Comparison of ENCODE assay signal across 8 mouse cellular contexts in the genomic region with DNA sequence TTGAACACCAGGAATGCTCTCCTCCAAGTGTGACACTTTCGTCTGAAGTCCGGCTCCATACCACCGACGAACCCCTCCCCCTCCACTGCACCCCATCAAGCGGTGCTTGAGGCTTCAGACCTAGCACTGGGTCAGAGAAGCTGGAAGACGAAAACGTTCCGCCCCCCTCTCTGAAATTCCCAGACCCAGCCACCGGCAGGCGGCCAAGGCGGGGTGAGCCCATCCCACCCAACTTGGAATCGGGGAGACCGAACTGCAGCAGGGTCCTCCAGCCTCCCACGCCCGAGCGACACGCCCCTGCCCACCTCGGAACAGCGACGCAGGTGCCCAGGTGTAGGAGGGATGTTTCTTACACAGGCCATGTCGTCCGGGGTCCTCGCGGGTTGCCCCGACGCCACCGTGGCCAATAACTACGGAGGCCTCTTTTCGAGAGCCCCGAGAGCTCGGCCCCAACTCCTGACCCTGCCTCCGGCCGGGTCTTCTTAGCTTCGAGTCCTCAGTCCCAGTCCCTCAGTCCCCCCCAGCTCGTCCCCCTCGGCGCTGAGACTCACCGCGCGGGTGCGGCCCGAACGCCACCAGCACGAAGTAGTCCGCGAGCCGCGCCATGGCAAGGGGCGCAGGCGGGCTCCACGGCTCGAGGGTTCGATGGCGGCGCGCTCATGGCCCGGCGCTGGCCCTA. TPM values are rescaled to one million over a fixed set of nuclear protein-coding genes. Genes with fewer than 3 reads are reported as not detected.
A peak's percentile ranks its signal among the peaks of the same experiment; 100 is the strongest.
DNase-seq lines count a peak whose midpoint lies in the region; ATAC-seq and TF ChIP-seq lines count a peak whose summit lies in the region.

No protein-coding gene starts in this region.

- under 1% methylated on average over 58 of the region's 58 CpGs for WGBS in forebrain, embryonic 10.5 days
- under 1% methylated on average over 57 of the region's 58 CpGs for WGBS in intestine, postnatal 0 days
- under 1% methylated on average over 55 of the region's 58 CpGs for WGBS in lung, embryonic 16.5 days
- WGBS in stomach, embryonic 15.5 days = under 1% methylated on average over 58 of the region's 58 CpGs

- TF ChIP-seq POLR2A in brain, embryonic 14.5 days (IDR thresholded peaks at IDR 0.05; ENCODE audit: borderline replicate concordance, extremely low read depth, insufficient read depth, insufficient read length, poor library complexity, severe bottlenecking) = no peak

- peak overlapping the region; percentile 92 for H3K9ac ChIP-seq in intestine, postnatal 0 days (ENCODE audit: low read depth, low read length)
- peak overlapping the region; percentile 94 for H3K9ac ChIP-seq in lung, embryonic 16.5 days (ENCODE audit: low read length)
- H3K9ac ChIP-seq in stomach, embryonic 15.5 days = peak overlapping the region; percentile 87

- H3K4me1 ChIP-seq in forebrain, embryonic 10.5 days = peaks cover 33% of the 10 kb centered on the region
- peaks cover 6% of the 10 kb centered on the region; the same call in 1 of the 2 replicates for H3K4me1 ChIP-seq in intestine, postnatal 0 days (replicated peaks; ENCODE audit: control insufficient read depth, insufficient read depth, low read length)
- peaks cover 16% of the 10 kb centered on the region for H3K4me1 ChIP-seq in lung, embryonic 16.5 days (replicated peaks; ENCODE audit: control insufficient read depth, insufficient read depth, low read length)
- peaks cover 20% of the 10 kb centered on the region for H3K4me1 ChIP-seq in stomach, embryonic 15.5 days

- peak overlapping the region; percentile 98 for H3K4me3 ChIP-seq in forebrain, embryonic 10.5 days
- peak overlapping the region; percentile 99 for H3K4me3 ChIP-seq in intestine, postnatal 0 days (ENCODE audit: low read depth, low read length)
- H3K4me3 ChIP-seq in lung, embryonic 16.5 days (ENCODE audit: low read length) = peak overlapping the region; percentile 97
- peak overlapping the region; percentile 89 for H3K4me3 ChIP-seq in stomach, embryonic 15.5 days (replicated peaks)

- H3K27me3 ChIP-seq in forebrain, embryonic 10.5 days (ENCODE audit: poor library complexity, severe bottlenecking) = no peaks in the 10 kb centered on the region
- H3K27me3 ChIP-seq in intestine, postnatal 0 days (replicated peaks; ENCODE audit: control insufficient read depth, insufficient read depth, low read length) = no peaks in the 10 kb centered on the region
- no peaks in the 10 kb centered on the region for H3K27me3 ChIP-seq in lung, embryonic 16.5 days (ENCODE audit: control insufficient read depth, insufficient read depth, low read depth, low read length)
- H3K27me3 ChIP-seq in stomach, embryonic 15.5 days (replicated peaks) = no peaks in the 10 kb centered on the region

- DNase-seq in right cerebral cortex, postnatal 4 days = peak; percentile 52
- no peak for DNase-seq in right cerebral cortex, postnatal 14 days
- DNase-seq in brain, embryonic 14.5 days (ENCODE audit: low read depth) = peak; percentile 38
- DNase-seq in forebrain, embryonic 10.5 days (ENCODE audit: extremely low spot score, low spot score) = peak; percentile 31
- DNase-seq in gastrocnemius, postnatal 25 days = no peak

- ATAC-seq in intestine, postnatal 0 days = peak; percentile 44
- peak; percentile 49 for ATAC-seq in lung, embryonic 16.5 days (ENCODE audit: low read depth)
- ATAC-seq in stomach, embryonic 15.5 days (ENCODE audit: insufficient read depth, low FRiP score, low read depth) = peak; percentile 2; the same call in 1 of the 2 replicates

- H3K9me3 ChIP-seq in forebrain, embryonic 10.5 days = no peaks in the 10 kb centered on the region
- H3K9me3 ChIP-seq in intestine, postnatal 0 days (ENCODE audit: control insufficient read depth) = no peaks in the 10 kb centered on the region
- no peaks in the 10 kb centered on the region for H3K9me3 ChIP-seq in lung, embryonic 16.5 days (ENCODE audit: control insufficient read depth, low read length)
- H3K9me3 ChIP-seq in stomach, embryonic 15.5 days = no peaks in the 10 kb centered on the region

- H3K36me3 ChIP-seq in forebrain, embryonic 10.5 days (replicated peaks) = no peaks in the 10 kb centered on the region
- H3K36me3 ChIP-seq in intestine, postnatal 0 days (ENCODE audit: control insufficient read depth, insufficient read depth) = no peaks in the 10 kb centered on the region
- no peaks in the 10 kb centered on the region for H3K36me3 ChIP-seq in lung, embryonic 16.5 days (ENCODE audit: control insufficient read depth, insufficient read depth, low read length)
- H3K36me3 ChIP-seq in stomach, embryonic 15.5 days = no peaks in the 10 kb centered on the region

- peak overlapping the region; percentile 90 for H3K27ac ChIP-seq in forebrain, embryonic 10.5 days
- H3K27ac ChIP-seq in intestine, postnatal 0 days (ENCODE audit: low read depth, low read length) = peak overlapping the region; percentile 35; the same call in 1 of the 2 replicates
- H3K27ac ChIP-seq in lung, embryonic 16.5 days (ENCODE audit: low read length) = peak overlapping the region; percentile 48; the same call in 1 of the 2 replicates
- H3K27ac ChIP-seq in stomach, embryonic 15.5 days = peak overlapping the region; percentile 57

- H3K4me2 ChIP-seq in intestine, postnatal 0 days (replicated peaks; ENCODE audit: low read depth) = peak overlapping the region; percentile 91
- peak overlapping the region; percentile 74 for H3K4me2 ChIP-seq in lung, embryonic 16.5 days (ENCODE audit: low read depth, low read length)
- peak overlapping the region; percentile 79 for H3K4me2 ChIP-seq in stomach, embryonic 15.5 days

- TF ChIP-seq CTCF in brain, embryonic 14.5 days (IDR thresholded peaks at IDR 0.05; ENCODE audit: borderline replicate concordance, extremely low read depth, insufficient read depth, insufficient read length) = peak; percentile 16; the same call in 1 of the 2 replicates
- TF ChIP-seq CTCF in intestine, postnatal 0 days (IDR thresholded peaks at IDR 0.05; ENCODE audit: low read depth) = peak; percentile 48

RNA-seq across cellular contexts. Expression of a gene that starts 0.5 kb away (rescaled TPM):
- polyA plus RNA-seq in brain, embryonic 14.5 days (2012; rRNA removed) = 186 and 229 TPM in 2 replicates
- polyA plus RNA-seq in forebrain, embryonic 10.5 days (2016; fragmentation: Nextera tagmentation; extraction: Ambion mirVana) = 80.7 and 84.9 TPM in 2 replicates
- 22.2 and 24.2 TPM in 2 replicates for polyA plus RNA-seq in intestine, postnatal 0 days (2015; fragmentation: Nextera tagmentation; extraction: Ambion mirVana)
- polyA plus RNA-seq in lung, embryonic 16.5 days (2015; fragmentation: Nextera tagmentation; extraction: Ambion mirVana) = 42.2 and 50.5 TPM in 2 replicates
- polyA plus RNA-seq in stomach, embryonic 15.5 days (2015; fragmentation: Nextera tagmentation; extraction: Ambion mirVana) = 45.3 and 45.9 TPM in 2 replicates
- total RNA-seq in gastrocnemius, postnatal 25 days (2021) = 10 to 100 TPM; 48.1 to 61.0 TPM

RNA-seq across cellular contexts. Expression of a gene that starts 7.9 kb away (rescaled TPM):
- polyA plus RNA-seq in brain, embryonic 14.5 days (2012; rRNA removed) = 0.11 TPM in 1 of 2 replicates, not detected in the other
- 0.17 and 0.23 TPM in 2 replicates for polyA plus RNA-seq in forebrain, embryonic 10.5 days (2016; fragmentation: Nextera tagmentation; extraction: Ambion mirVana)
- polyA plus RNA-seq in intestine, postnatal 0 days (2015; fragmentation: Nextera tagmentation; extraction: Ambion mirVana) = 0.14 TPM in 1 of 2 replicates, not detected in the other
- polyA plus RNA-seq in lung, embryonic 16.5 days (2015; fragmentation: Nextera tagmentation; extraction: Ambion mirVana) = 0.64 and 1.0 TPM in 2 replicates
- 0.76 and 1.1 TPM in 2 replicates for polyA plus RNA-seq in stomach, embryonic 15.5 days (2015; fragmentation: Nextera tagmentation; extraction: Ambion mirVana)
- total RNA-seq in gastrocnemius, postnatal 25 days (2021) = not detected

RNA-seq across cellular contexts. Expression of a gene that starts 19.5 kb away (rescaled TPM):
- not detected in 2 replicates for polyA plus RNA-seq in brain, embryonic 14.5 days (2012; rRNA removed)
- polyA plus RNA-seq in forebrain, embryonic 10.5 days (2016; fragmentation: Nextera tagmentation; extraction: Ambion mirVana) = not detected in 2 replicates
- not detected in 2 replicates for polyA plus RNA-seq in intestine, postnatal 0 days (2015; fragmentation: Nextera tagmentation; extraction: Ambion mirVana)
- polyA plus RNA-seq in lung, embryonic 16.5 days (2015; fragmentation: Nextera tagmentation; extraction: Ambion mirVana) = not detected in 2 replicates
- 0.53 and 0.71 TPM in 2 replicates for polyA plus RNA-seq in stomach, embryonic 15.5 days (2015; fragmentation: Nextera tagmentation; extraction: Ambion mirVana)
- total RNA-seq in gastrocnemius, postnatal 25 days (2021) = not detected

RNA-seq across cellular contexts. Expression of a gene that starts 40.8 kb away (rescaled TPM):
- polyA plus RNA-seq in brain, embryonic 14.5 days (2012; rRNA removed) = 26.5 and 32.5 TPM in 2 replicates
- polyA plus RNA-seq in forebrain, embryonic 10.5 days (2016; fragmentation: Nextera tagmentation; extraction: Ambion mirVana) = 48.6 and 50.0 TPM in 2 replicates
- 19.1 and 20.5 TPM in 2 replicates for polyA plus RNA-seq in intestine, postnatal 0 days (2015; fragmentation: Nextera tagmentation; extraction: Ambion mirVana)
- 79.0 and 83.6 TPM in 2 replicates for polyA plus RNA-seq in lung, embryonic 16.5 days (2015; fragmentation: Nextera tagmentation; extraction: Ambion mirVana)
- polyA plus RNA-seq in stomach, embryonic 15.5 days (2015; fragmentation: Nextera tagmentation; extraction: Ambion mirVana) = 57.3 and 62.3 TPM in 2 replicates
- total RNA-seq in gastrocnemius, postnatal 25 days (2021) = 10 to 100 TPM in 1 of 2 experiments, 1 to 10 TPM in 1; 9.9 to 13.6 TPM

RNA-seq across cellular contexts. Expression of a gene that starts 40.9 kb away (rescaled TPM):
- polyA plus RNA-seq in brain, embryonic 14.5 days (2012; rRNA removed) = 126 and 172 TPM in 2 replicates
- 202 and 208 TPM in 2 replicates for polyA plus RNA-seq in forebrain, embryonic 10.5 days (2016; fragmentation: Nextera tagmentation; extraction: Ambion mirVana)
- 55.2 and 65.2 TPM in 2 replicates for polyA plus RNA-seq in intestine, postnatal 0 days (2015; fragmentation: Nextera tagmentation; extraction: Ambion mirVana)
- 158 and 172 TPM in 2 replicates for polyA plus RNA-seq in lung, embryonic 16.5 days (2015; fragmentation: Nextera tagmentation; extraction: Ambion mirVana)
- 127 and 141 TPM in 2 replicates for polyA plus RNA-seq in stomach, embryonic 15.5 days (2015; fragmentation: Nextera tagmentation; extraction: Ambion mirVana)
- total RNA-seq in gastrocnemius, postnatal 25 days (2021) = 10 to 100 TPM; 35.1 to 37.0 TPM

Comparison
In these comparisons a context has a peak if more than half of its experiments do, and no peak if none do; other contexts are left out.
1. DNase-seq: peak in right cerebral cortex, postnatal 4 days (single experiment), brain, embryonic 14.5 days (single experiment) and forebrain, embryonic 10.5 days (single experiment); none in right cerebral cortex, postnatal 14 days (single experiment) and gastrocnemius, postnatal 25 days (single experiment).
2. H3K27ac ChIP-seq: peak in every context shown above with its lines; median percentile 90 in forebrain, embryonic 10.5 days; 57 in stomach, embryonic 15.5 days; 48 in lung, embryonic 16.5 days; 35 in intestine, postnatal 0 days.
3. Peak in every context shown above with its lines, with median percentiles within 50 percentile points of each other: H3K4me3 ChIP-seq, ATAC-seq, H3K4me2 ChIP-seq and H3K9ac ChIP-seq.